Mouse (Mus musculus) gastrocnemius, adult 2 months (tissue): ENCODE data around the gene Prss37. TPM values are rescaled to one million over a fixed set of nuclear protein-coding genes. Genes with fewer than 3 reads are reported as not detected.
A peak's percentile ranks its signal among the peaks of the same experiment; 100 is the strongest.

ENCODE experiments used
- DNase-seq: peaks from one replicate; pipeline ENCODE4 v3.0.0; 2022
- H3K27ac ChIP-seq: fragments of 200-600 bp; 2 replicates; pipeline ENCODE4 v1.8.1; 2022; ENCODE audit warnings: mild to moderate bottlenecking
- H3K4me3 ChIP-seq: fragments of 200-600 bp; 2 replicates; pipeline ENCODE4 v1.8.1; 2022; ENCODE audit warnings: mild to moderate bottlenecking, moderate library complexity
- CTCF ChIP-seq: fragments of 200-600 bp; IDR thresholded peaks from 2 replicates; pipeline ENCODE4 v1.8.1; 2022; ENCODE audit warnings: antibody characterized with exemption, mild to moderate bottlenecking, moderate library complexity
- intact Hi-C: fragments of 180-260 bp; cut with DNase I; formaldehyde crosslinking; loops from one replicate; pipeline ENCODE4 v1.15.1; 2025
- long read RNA-seq, 2 experiments: library from polyadenylated mRNA; stranded (forward); transcript quantifications; one replicate each; pipeline ENCODE4 v2.0.0; 2021
- total RNA-seq, 2 experiments: library from RNA; stranded (reverse); gene quantifications; 2 replicates each; pipeline ENCODE4 v1.2.3; 2021

The Prss37 gene
- not detected for total RNA-seq
- long read RNA-seq, experiment 1, result 0 reads
- long read RNA-seq, experiment 2, result 0 reads

DNA sequence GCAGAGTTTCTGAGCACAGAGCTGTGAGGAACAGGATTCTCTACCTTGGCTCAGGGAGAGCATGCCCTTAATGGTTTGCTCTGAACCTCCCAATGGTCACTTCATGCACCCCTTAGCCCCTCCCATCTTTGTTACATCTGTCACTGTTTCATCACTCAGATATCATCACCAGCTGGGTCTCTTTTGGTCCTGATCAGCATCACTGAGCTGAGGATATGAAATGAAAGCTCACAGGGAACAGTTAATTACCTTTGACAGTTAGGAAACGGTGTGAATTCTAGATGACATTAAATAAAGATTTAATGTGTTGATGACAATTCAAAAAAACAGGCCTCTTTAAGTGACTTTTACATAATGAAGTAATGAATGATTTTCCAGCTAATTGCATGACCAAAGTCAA, at the start of gene Prss37:
Gene Prss37, minus strand, starts transcription at position 101 of the 400 bp plus-strand sequence.
- no peak within 1 kb of the TSS for H3K4me3 ChIP-seq
- DNase-seq, result no peak
- no peak for TF ChIP-seq CTCF
- H3K27ac ChIP-seq, result no peak within 1 kb of the TSS
- intact Hi-C loops, result no loop called here

DNA sequence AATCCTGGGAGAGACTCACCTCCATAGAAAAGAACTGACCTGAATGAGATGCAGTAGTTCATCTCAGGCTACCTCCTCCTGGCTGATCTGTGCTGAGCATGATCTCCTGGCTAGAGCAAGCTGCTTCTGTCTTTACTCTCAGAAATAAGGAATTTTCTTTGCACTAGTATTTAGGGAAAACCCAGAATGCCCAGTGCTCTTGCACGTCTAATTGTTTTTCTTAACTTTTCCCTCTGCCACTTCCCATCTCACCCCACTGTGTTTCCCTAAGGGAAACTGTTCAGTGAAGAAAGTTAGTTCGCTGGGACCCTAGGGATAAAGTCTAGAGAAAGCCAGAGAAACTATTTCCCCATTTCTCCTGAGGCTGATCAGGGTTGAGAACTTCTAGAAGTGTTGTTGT, 35.6 kb upstream of the Prss37 start, which contains the start of gene Olfr461:
Gene Olfr461, minus strand, starts transcription at position 101 of the 400 bp plus-strand sequence.
- H3K27ac ChIP-seq, result no peak within 1 kb of the TSS
- no peak for DNase-seq
- H3K4me3 ChIP-seq, result no peak within 1 kb of the TSS
- intact Hi-C loops, result no loop called here
- TF ChIP-seq CTCF, result no peak

DNA sequence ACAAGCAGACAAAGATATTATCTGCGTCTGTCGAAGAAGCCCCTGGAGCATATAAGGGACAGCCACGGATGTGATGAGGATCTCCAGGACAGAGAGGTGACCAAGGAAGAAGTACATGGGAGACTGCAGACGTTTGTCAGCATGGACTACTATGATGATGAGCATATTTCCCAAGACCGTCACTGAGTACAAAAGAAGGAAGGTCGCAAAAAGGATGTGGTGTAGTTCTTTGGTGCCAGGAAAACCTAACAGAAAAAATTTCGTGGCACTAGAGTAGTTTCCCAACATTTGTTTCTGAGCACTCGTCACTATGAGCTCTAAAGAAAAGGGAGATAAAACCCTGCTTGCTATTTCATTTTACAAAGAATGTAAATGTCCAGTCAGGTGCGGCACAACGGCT, 25.4 kb upstream of the Prss37 start:
- intact Hi-C loops, result no loop called here
- H3K4me3 ChIP-seq, result no peak overlapping the region
- DNase-seq, result no peak
- no peak overlapping the region for H3K27ac ChIP-seq
- no peak for TF ChIP-seq CTCF

DNA sequence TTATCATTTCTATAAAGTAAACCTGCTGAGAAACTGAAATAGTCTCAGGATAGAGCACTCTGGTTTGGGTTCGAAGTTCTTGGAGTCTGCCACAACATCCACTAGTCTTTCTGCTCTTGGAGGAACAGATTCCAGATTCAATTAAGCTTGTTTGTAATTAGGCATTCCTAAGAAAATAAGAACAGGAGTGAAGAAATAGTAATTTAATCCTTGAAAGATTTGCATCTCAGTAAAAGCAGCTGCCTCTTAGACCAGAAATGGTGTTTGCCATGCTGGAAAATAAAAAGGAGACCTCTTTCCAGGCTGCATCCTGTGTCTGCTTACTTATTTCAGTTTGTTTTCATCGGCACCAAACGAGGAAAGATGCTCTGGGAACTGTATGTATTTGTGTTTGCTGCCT, 26.1 kb downstream of the Prss37 start, which contains the start of gene Tas2r108:
Gene Tas2r108, plus strand, starts transcription at position 301 of the 400 bp plus-strand sequence.
- intact Hi-C loops, result no loop called here
- DNase-seq, result no peak
- Histone ChIP-seq H3K4me3 (no peak within 1 kb of the TSS), H3K27ac (no peak within 1 kb of the TSS)
- no peak for TF ChIP-seq CTCF

DNA sequence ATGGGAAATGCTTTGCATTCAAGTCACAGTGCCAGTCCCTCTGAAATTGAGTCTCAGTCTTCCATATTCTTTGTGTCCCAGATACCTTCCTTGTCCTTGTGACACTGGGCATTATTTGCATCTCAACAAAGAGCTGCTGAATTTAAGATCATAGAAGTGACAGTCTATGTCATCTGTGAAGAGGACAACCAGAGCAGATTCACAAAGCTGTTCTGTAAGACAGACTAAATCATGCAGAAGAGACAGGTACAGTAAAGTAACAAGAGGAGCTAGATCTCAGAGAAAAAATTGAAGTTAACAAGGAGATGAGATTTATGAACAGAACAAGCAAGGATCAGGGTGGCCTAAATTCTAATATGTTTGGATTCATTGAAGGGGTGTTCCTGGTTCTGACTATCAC, 28.4 kb downstream of the Prss37 start, which contains the start of gene Tas2r137:
Gene Tas2r137, plus strand, starts transcription at position 301 of the 400 bp plus-strand sequence.
- no peak within 1 kb of the TSS for H3K27ac ChIP-seq
- DNase-seq, result no peak
- intact Hi-C loops, result no loop called here
- TF ChIP-seq CTCF, result no peak
- H3K4me3 ChIP-seq, result no peak within 1 kb of the TSS

DNA sequence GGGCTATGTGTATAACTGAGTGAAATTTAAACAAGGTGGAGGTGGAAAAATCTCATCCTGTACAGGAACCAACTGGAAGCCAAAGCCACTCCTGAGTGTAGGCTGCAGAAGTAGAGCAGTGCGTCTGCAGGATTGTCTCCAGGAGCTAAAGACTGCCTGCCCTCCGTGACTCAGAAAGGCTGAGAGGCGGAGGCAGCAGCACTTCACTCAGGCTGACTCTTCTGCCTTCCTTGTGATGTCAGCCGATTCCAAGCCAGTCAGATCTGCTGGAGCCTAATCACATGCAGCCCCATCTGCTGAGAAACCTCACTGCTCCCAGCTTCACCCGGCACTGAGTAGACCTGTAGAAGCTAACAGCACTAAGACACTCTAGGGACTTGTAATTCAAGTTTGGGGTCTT, 37.0 kb downstream of the Prss37 start:
- no peak for DNase-seq
- intact Hi-C loops, result loop anchor here (10.0 kb wide), 1 partner anchor 202 kb away; no protein-coding TSS in a partner anchor
- no peak overlapping the region for H3K27ac ChIP-seq
- no peak for TF ChIP-seq CTCF
- no peak overlapping the region for H3K4me3 ChIP-seq

DNA sequence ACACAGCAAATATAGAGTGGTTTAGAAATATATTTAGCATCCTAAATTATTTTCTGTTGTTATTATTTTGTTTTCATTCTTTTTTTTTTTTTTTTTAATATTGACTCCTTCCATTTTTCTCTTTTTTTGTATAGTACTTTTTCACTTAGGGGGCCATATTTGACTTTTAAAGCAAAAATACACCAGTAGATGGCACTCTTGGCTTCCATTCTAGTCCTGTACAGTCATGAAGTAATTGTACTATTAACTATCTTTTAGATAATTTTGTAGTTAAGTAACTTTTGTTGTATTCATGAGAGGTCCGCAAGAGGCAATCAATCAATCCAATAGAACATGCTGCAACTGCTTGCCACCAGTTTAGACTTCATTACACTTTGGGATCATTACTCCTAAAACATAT, 39.6 kb downstream of the Prss37 start:
- no peak for DNase-seq
- no peak overlapping the region for H3K4me3 ChIP-seq
- peak; percentile 42 for TF ChIP-seq CTCF
- intact Hi-C loops, result loop anchor here (10.0 kb wide), 1 partner anchor 205 kb away; no protein-coding TSS in a partner anchor
- H3K27ac ChIP-seq, result no peak overlapping the region

DNA sequence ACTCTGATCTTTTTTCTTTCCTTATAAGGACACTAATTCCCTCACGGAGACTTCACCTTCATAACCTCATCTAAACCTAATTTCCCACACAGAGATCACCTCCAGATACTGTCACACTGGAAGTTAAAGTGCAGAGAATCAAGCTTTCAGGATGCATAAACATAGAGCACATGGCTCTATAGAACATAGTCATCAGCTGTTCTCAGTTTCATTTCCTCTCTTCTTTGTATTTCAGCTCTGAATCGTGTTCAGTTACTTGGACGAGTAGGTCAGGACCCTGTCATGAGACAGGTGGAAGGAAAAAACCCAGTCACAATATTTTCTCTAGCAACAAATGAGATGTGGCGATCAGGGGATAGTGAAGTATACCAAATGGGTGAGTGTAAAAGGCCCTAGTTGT, 43.2 kb downstream of the Prss37 start:
- TF ChIP-seq CTCF, result no peak
- no peak overlapping the region for H3K4me3 ChIP-seq
- intact Hi-C loops, result no loop called here
- H3K27ac ChIP-seq, result no peak overlapping the region
- DNase-seq, result no peak

DNA sequence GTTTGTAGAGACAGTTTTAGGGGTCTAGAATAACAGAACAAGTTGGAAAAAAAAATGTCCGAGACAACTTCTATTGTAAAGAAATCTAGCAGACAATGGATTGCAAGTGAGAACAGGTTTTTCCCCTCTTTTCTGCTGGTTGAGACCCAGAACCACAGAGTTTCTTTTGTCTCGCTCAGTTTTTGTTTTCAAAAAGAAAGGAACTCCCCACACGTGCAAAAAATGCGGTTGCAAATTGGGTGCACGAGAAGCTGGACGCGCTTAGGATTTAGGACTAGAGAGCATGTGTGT, 47.6 kb downstream of the Prss37 start:
- no peak for TF ChIP-seq CTCF
- Histone ChIP-seq H3K27ac (peak overlapping the region; percentile 95), H3K4me3 (peak overlapping the region; percentile 90)
- no peak for DNase-seq
- intact Hi-C loops, result loop anchor here (2.0 kb wide), 1 partner anchor 147 kb away; the partner anchor contains the start of gene Agk

DNA sequence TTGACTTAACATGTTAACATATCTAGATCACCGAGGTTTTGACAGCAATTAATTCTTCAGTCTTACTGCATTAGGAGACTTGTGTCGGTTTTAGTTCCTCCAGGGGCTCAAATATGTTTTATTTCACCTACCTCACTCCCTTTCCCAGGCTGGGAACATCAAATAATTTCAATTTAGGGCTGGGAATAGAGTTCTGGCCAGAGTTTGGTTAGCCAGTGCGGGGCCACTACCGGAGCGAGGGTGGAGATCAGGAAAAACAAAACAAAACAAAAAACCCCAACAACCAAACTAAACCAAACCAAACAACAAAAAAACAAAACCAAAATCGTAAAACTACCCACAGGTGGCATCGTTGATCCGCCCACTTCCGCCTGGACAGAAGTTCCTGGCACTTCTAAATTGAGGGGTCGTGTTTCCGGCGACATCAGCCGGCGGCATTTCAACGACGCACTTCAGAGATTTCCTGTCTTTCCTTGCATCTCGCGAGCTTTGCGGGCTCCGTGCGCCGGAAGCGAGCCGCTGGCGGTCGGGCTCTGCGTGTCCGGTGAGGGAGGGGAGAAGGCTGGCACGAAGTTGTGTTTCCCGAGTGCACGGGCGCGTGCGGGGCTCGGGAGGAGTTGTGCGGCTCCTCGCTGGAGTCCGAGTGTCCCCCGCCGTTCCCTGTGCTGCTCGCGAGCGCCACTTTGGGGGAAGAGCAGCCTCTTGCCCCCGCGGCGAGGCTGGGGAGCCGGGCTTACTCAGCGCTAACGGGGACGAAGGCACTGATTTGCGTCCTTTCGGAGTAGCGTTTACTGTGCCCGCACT, 48.2 kb downstream of the Prss37 start, which contains the start of gene Ssbp1:
Gene Ssbp1, plus strand, starts transcription at position 437 of the 804 bp plus-strand sequence.
- Histone ChIP-seq H3K4me3 (peak within 1 kb of the TSS; percentile 90), H3K27ac (peak within 1 kb of the TSS; percentile 95)
- peak; percentile 95 for DNase-seq
- intact Hi-C loops, result loop anchor here (2.0 kb wide), 1 partner anchor 146 kb away; the partner anchor contains the start of gene Agk
- peak; percentile 24; the same call in 1 of the 2 replicates for TF ChIP-seq CTCF

DNA sequence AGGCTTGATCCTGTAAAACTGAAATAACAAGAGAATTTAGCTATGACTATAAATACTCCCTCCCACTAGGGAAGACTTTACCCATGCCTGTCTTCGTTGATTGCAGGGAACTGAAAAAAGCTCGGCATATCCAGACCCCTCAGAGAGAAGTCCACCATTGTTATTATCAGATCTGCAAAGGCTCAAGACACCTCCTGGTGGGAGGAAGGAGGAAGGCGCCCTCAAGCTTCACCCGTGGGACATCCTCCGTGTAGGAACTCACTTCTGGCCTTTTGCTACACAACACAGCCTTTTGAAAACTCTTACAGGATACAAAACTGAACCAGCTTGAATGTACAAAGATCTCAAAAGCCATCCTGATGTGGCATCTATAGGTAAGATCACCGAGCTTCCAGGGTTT, 53.6 kb downstream of the Prss37 start:
- H3K4me3 ChIP-seq, result no peak overlapping the region
- no peak overlapping the region for H3K27ac ChIP-seq
- no peak for DNase-seq
- intact Hi-C loops, result loop anchor here (10.0 kb wide), 1 partner anchor 651 kb away; the partner anchor contains the start of gene Mrps33
- TF ChIP-seq CTCF, result no peak; the same call in 1 of the 2 replicates

Other genes starting within 250 kb of the Prss37 start
- 1 to 10 TPM; 5.5 to 9.0 TPM for gene Agk, start 194.3 kb downstream of the Prss37 start, total RNA-seq
- gene E330009J07Rik, start 83.4 kb downstream of the Prss37 start, total RNA-seq, result 1 to 10 TPM in 1 of 2 experiments, under 1 TPM in 1; 0.98 to 1.2 TPM
- gene Wee2, start 80.4 kb downstream of the Prss37 start, total RNA-seq, result not detected
- 10 to 100 TPM; 24.7 to 29.6 TPM for gene Ssbp1, start 48.2 kb downstream of the Prss37 start, total RNA-seq
- not detected for gene Tas2r137, start 28.3 kb downstream of the Prss37 start, total RNA-seq
- gene Tas2r108, start 26.0 kb downstream of the Prss37 start, total RNA-seq, result not detected
- not detected for gene Olfr461, start 35.5 kb upstream of the Prss37 start, total RNA-seq
- gene Olfr460, start 50.0 kb upstream of the Prss37 start, total RNA-seq, result not detected
- under 1 TPM; 0.13 to 0.17 TPM for gene Clec5a, start 66.3 kb upstream of the Prss37 start, total RNA-seq
- gene Tas2r138, start 93.8 kb upstream of the Prss37 start, total RNA-seq, result not detected
- gene Mgam, start 109.3 kb upstream of the Prss37 start, total RNA-seq, result 1 to 10 TPM in 1 of 2 experiments, not detected in 1; 1.1 TPM